Mouse (Mus musculus): Measurements from ENCODE around the gene Hist1h2ae.

DNA sequence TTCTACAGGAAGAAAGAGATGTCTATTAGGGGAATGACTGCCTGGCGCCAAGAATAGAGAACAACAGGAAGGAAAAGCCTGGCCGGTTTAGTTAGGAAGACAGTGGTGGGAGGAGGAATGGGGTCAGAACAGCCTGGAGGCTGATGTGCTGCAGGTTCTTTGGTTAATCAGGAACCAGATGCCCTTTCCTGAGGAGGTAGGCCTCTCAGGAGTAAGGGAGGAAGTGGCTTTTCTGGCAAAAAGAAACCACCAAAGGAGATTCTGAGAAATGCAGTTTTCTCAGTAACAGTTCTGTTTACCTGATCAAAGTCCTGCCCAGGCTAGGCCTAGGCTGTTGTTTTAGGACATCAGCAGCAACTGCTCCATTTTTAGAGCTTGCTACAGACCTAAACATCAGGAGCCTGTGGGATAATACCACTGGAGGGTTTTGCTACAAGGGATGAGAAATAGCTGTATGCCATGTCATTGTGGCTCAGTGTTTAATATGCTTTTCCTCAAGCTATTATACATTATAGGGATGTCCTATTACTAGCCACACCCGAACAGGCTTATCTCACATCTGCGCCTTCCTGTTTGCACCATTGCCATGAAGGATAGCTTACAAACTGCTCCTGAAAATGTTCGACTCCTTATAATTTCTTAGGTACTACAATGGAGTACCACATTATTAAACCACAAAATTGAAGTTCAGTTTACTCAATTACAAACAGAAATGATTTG is 22.2 kb upstream of the Hist1h2ae start:
- no peak for TF ChIP-seq POLR2A (IDR thresholded peaks at IDR 0.05; ENCODE audit: low read depth, low read length)
- TF ChIP-seq CTCF (IDR thresholded peaks at IDR 0.05; ENCODE audit: extremely low read depth, insufficient read length, insufficient replicate concordance, low read depth, low read length) = no peak

Measured in small intestine, adult 2 months (tissue).